ENCODE assay signal across 12 mouse cellular contexts in genomic region chr7:135652781-135653180, GRCm38 (mm10).
A peak's percentile ranks its signal among the peaks of the same experiment; 100 is the strongest.
DNase-seq lines count a peak whose midpoint lies in the region; ATAC-seq and TF ChIP-seq lines count a peak whose summit lies in the region.
"Had no signal": no experiment of that assay in that cellular context is flagged by ENCODE, and none has a peak within 500 bp of the region (broad histone marks: within the 10 kb centered on the region; RNA-seq: fewer than 3 reads in every experiment).

No protein-coding gene starts in this region.

- H3K9ac ChIP-seq in embryonic facial prominence, embryonic 13.5 days = no peak overlapping the region
- H3K9ac ChIP-seq in lung, embryonic 14.5 days = no peak overlapping the region
- no peak overlapping the region for H3K9ac ChIP-seq in limb, embryonic 13.5 days
- no peak overlapping the region for H3K9ac ChIP-seq in midbrain, embryonic 11.5 days (ENCODE audit: low read length)
- H3K9ac ChIP-seq: hindbrain, embryonic 13.5 days had no signal

- no peak for DNase-seq in embryonic facial prominence, embryonic 10.5 days (ENCODE audit: low spot score)
- DNase-seq in lung, embryonic 14.5 days = no peak
- no peak for DNase-seq in lung, postnatal 14 days
- DNase-seq in thymus, adult 2 months = peak; percentile 63
- no peak for DNase-seq in midbrain, embryonic 11.5 days (ENCODE audit: low spot score, missing footprints)
- no peak for DNase-seq in right cerebral cortex, postnatal 14 days
- DNase-seq: adrenal gland, postnatal 25 days; cerebellum, adult 9-11 months had no signal

- ATAC-seq in embryonic facial prominence, embryonic 13.5 days (ENCODE audit: insufficient number of reproducible peaks, insufficient read depth, low FRiP score, low TSS enrichment, low read depth) = no peak
- no peak for ATAC-seq in lung, embryonic 14.5 days (ENCODE audit: insufficient read depth)
- ATAC-seq in limb, embryonic 13.5 days (ENCODE audit: low FRiP score, low read depth) = no peak
- no peak for ATAC-seq in midbrain, embryonic 11.5 days (ENCODE audit: low FRiP score)

- no peaks in the 10 kb centered on the region for H3K36me3 ChIP-seq in embryonic facial prominence, embryonic 13.5 days
- H3K36me3 ChIP-seq in embryonic facial prominence, embryonic 10.5 days (replicated peaks) = no peaks in the 10 kb centered on the region
- H3K36me3 ChIP-seq in lung, embryonic 14.5 days (ENCODE audit: insufficient read depth) = no peaks in the 10 kb centered on the region
- no peaks in the 10 kb centered on the region for H3K36me3 ChIP-seq in limb, embryonic 13.5 days
- 0 out of 2 replicates have a peak, but pooled peaks cover 3% of the 10 kb centered on the region for H3K36me3 ChIP-seq in thymus, adult 2 months (ENCODE audit: control insufficient read depth, insufficient read depth, low read length)
- no peaks in the 10 kb centered on the region for H3K36me3 ChIP-seq in midbrain, embryonic 11.5 days (ENCODE audit: control insufficient read depth, insufficient read depth, low read length)
- H3K36me3 ChIP-seq: hindbrain, embryonic 13.5 days had no signal

- H3K4me2 ChIP-seq in embryonic facial prominence, embryonic 13.5 days = 0 out of 2 replicates have a peak overlapping the region, but pooled peaks have one; percentile 4
- H3K4me2 ChIP-seq in lung, embryonic 14.5 days = peak overlapping the region; percentile 48
- H3K4me2 ChIP-seq in limb, embryonic 13.5 days (replicated peaks) = peak overlapping the region; percentile 42
- no peak overlapping the region for H3K4me2 ChIP-seq in midbrain, embryonic 11.5 days
- H3K4me2 ChIP-seq: hindbrain, embryonic 13.5 days had no signal

- 0 out of 2 replicates have a peak, but pooled peaks have one; percentile 20 for TF ChIP-seq POLR2A in thymus, adult 2 months (IDR thresholded peaks at IDR 0.05; ENCODE audit: control insufficient read depth, extremely low read depth, insufficient read depth, low read length, poor library complexity)

- TF ChIP-seq CTCF in lung, embryonic 14.5 days (IDR thresholded peaks at IDR 0.05; ENCODE audit: low read depth) = no peak
- TF ChIP-seq CTCF in thymus, adult 2 months (IDR thresholded peaks at IDR 0.05; ENCODE audit: borderline replicate concordance, control insufficient read depth, extremely low read depth, insufficient read depth, low read length, poor library complexity) = no peak

- WGBS in embryonic facial prominence, embryonic 13.5 days = 64% methylated on average over 11 of the region's 11 CpGs
- 67% methylated on average over 11 of the region's 11 CpGs for WGBS in embryonic facial prominence, embryonic 10.5 days
- 68% methylated on average over 11 of the region's 11 CpGs for WGBS in lung, embryonic 14.5 days
- WGBS in limb, embryonic 13.5 days = 53% methylated on average over 11 of the region's 11 CpGs
- 2% methylated on average over 11 of the region's 11 CpGs for WGBS in thymus, adult 2 months
- WGBS in midbrain, embryonic 11.5 days = 70% methylated on average over 11 of the region's 11 CpGs

- peaks cover 10% of the 10 kb centered on the region; the same call in 1 of the 2 replicates for H3K4me1 ChIP-seq in embryonic facial prominence, embryonic 13.5 days
- H3K4me1 ChIP-seq in embryonic facial prominence, embryonic 10.5 days = 0 out of 2 replicates have a peak, but pooled peaks cover 7% of the 10 kb centered on the region
- 0 out of 2 replicates have a peak, but pooled peaks cover 5% of the 10 kb centered on the region for H3K4me1 ChIP-seq in lung, embryonic 14.5 days (ENCODE audit: insufficient read depth)
- peaks cover 18% of the 10 kb centered on the region for H3K4me1 ChIP-seq in limb, embryonic 13.5 days
- peaks cover 69% of the 10 kb centered on the region for H3K4me1 ChIP-seq in thymus, adult 2 months (replicated peaks; ENCODE audit: control insufficient read depth, insufficient read depth, low read length)
- H3K4me1 ChIP-seq in midbrain, embryonic 11.5 days (ENCODE audit: control insufficient read depth, insufficient read depth, low read length) = no peaks in the 10 kb centered on the region
- H3K4me1 ChIP-seq: hindbrain, embryonic 13.5 days had no signal

- H3K9me3 ChIP-seq in embryonic facial prominence, embryonic 13.5 days = no peaks in the 10 kb centered on the region
- no peaks in the 10 kb centered on the region for H3K9me3 ChIP-seq in embryonic facial prominence, embryonic 10.5 days
- H3K9me3 ChIP-seq in lung, embryonic 14.5 days (ENCODE audit: low read depth, low read length) = no peaks in the 10 kb centered on the region
- H3K9me3 ChIP-seq in limb, embryonic 13.5 days = 0 out of 2 replicates have a peak, but pooled peaks cover 6% of the 10 kb centered on the region
- H3K9me3 ChIP-seq in midbrain, embryonic 11.5 days (ENCODE audit: control insufficient read depth, low read length) = no peaks in the 10 kb centered on the region
- H3K9me3 ChIP-seq: hindbrain, embryonic 13.5 days had no signal

- no peaks in the 10 kb centered on the region for H3K27me3 ChIP-seq in embryonic facial prominence, embryonic 13.5 days
- H3K27me3 ChIP-seq in embryonic facial prominence, embryonic 10.5 days (replicated peaks; ENCODE audit: low read depth, poor library complexity, severe bottlenecking) = no peaks in the 10 kb centered on the region
- H3K27me3 ChIP-seq in lung, embryonic 14.5 days (ENCODE audit: insufficient read depth, low read length) = no peaks in the 10 kb centered on the region
- H3K27me3 ChIP-seq in limb, embryonic 13.5 days = no peaks in the 10 kb centered on the region
- no peaks in the 10 kb centered on the region for H3K27me3 ChIP-seq in thymus, adult 2 months (ENCODE audit: control insufficient read depth, insufficient read depth, low read length)
- no peaks in the 10 kb centered on the region for H3K27me3 ChIP-seq in midbrain, embryonic 11.5 days (ENCODE audit: control insufficient read depth, insufficient read depth, low read length)
- H3K27me3 ChIP-seq: hindbrain, embryonic 13.5 days had no signal

- no peak overlapping the region for H3K27ac ChIP-seq in embryonic facial prominence, embryonic 13.5 days
- no peak overlapping the region for H3K27ac ChIP-seq in embryonic facial prominence, embryonic 10.5 days (replicated peaks)
- no peak overlapping the region for H3K27ac ChIP-seq in lung, embryonic 14.5 days (ENCODE audit: low read depth)
- no peak overlapping the region for H3K27ac ChIP-seq in limb, embryonic 13.5 days
- peak overlapping the region; percentile 97 for H3K27ac ChIP-seq in thymus, adult 2 months (ENCODE audit: control insufficient read depth, insufficient read depth, low read length)
- no peak overlapping the region for H3K27ac ChIP-seq in midbrain, embryonic 11.5 days (ENCODE audit: low read depth, low read length)
- H3K27ac ChIP-seq: hindbrain, embryonic 13.5 days had no signal

- H3K4me3 ChIP-seq in embryonic facial prominence, embryonic 13.5 days = no peak overlapping the region
- no peak overlapping the region for H3K4me3 ChIP-seq in embryonic facial prominence, embryonic 10.5 days
- no peak overlapping the region for H3K4me3 ChIP-seq in lung, embryonic 14.5 days (ENCODE audit: low read depth, low read length)
- H3K4me3 ChIP-seq in limb, embryonic 13.5 days = no peak overlapping the region
- H3K4me3 ChIP-seq in thymus, adult 2 months (ENCODE audit: control insufficient read depth, insufficient read depth, low read length) = peak overlapping the region; percentile 50
- no peak overlapping the region for H3K4me3 ChIP-seq in midbrain, embryonic 11.5 days (ENCODE audit: low read depth, low read length)
- H3K4me3 ChIP-seq: erythroblast, embryonic 14.5 days; hindbrain, embryonic 13.5 days had no signal
